In genomic region chr15:24566981-24567380, GRCm38 (mm10) we compare ENCODE assay signal across 10 mouse cellular contexts.
DNase-seq lines count a peak whose midpoint lies in the region; ATAC-seq lines count a peak whose summit lies in the region.
"Had no signal": no experiment of that assay in that cellular context is flagged by ENCODE, and none has a peak within 500 bp of the region (broad histone marks: within the 10 kb centered on the region; RNA-seq: fewer than 3 reads in every experiment).

No protein-coding gene starts in this region.

- DNase-seq in frontal cortex, postnatal 25 days (ENCODE audit: low spot score in 2 of 2), result no peak
- DNase-seq in midbrain, embryonic 11.5 days (ENCODE audit: low spot score, missing footprints), result peak; percentile 96
- peak; percentile 21 for DNase-seq in right cerebral cortex, postnatal 4 days
- no peak for DNase-seq in kidney, postnatal 4 days
- DNase-seq in yolk sac, embryonic 10.5 days (ENCODE audit: low spot score), result no peak

- 0 out of 2 replicates have a peak, but pooled peaks cover 4% of the 10 kb centered on the region for H3K4me1 ChIP-seq in hindbrain, embryonic 12.5 days
- H3K4me1 ChIP-seq in midbrain, embryonic 11.5 days (ENCODE audit: control insufficient read depth, insufficient read depth, low read length), result peaks cover 8% of the 10 kb centered on the region; the same call in 1 of the 2 replicates
- H3K4me1 ChIP-seq in liver, embryonic 12.5 days, result no peaks in the 10 kb centered on the region
- H3K4me1 ChIP-seq: limb, embryonic 13.5 days had no signal

- H3K9ac ChIP-seq in hindbrain, embryonic 12.5 days, result no peak overlapping the region
- H3K9ac ChIP-seq in midbrain, embryonic 11.5 days (ENCODE audit: low read length), result no peak overlapping the region
- no peak overlapping the region for H3K9ac ChIP-seq in liver, embryonic 12.5 days
- H3K9ac ChIP-seq: limb, embryonic 13.5 days had no signal

- H3K27me3 ChIP-seq in hindbrain, embryonic 12.5 days, result no peaks in the 10 kb centered on the region
- H3K27me3 ChIP-seq in midbrain, embryonic 11.5 days (ENCODE audit: control insufficient read depth, insufficient read depth, low read length), result no peaks in the 10 kb centered on the region
- H3K27me3 ChIP-seq in liver, embryonic 12.5 days (replicated peaks), result no peaks in the 10 kb centered on the region
- H3K27me3 ChIP-seq: limb, embryonic 13.5 days had no signal

- 25% methylated on average over 3 of the region's 3 CpGs for WGBS in hindbrain, embryonic 12.5 days
- WGBS in midbrain, embryonic 11.5 days, result 6% methylated on average over 3 of the region's 3 CpGs
- 67% methylated on average over 3 of the region's 3 CpGs for WGBS in liver, embryonic 12.5 days (ENCODE audit: insufficient replicate concordance)

- ATAC-seq in frontal cortex, adult (ENCODE audit: low TSS enrichment), result peak; percentile 92
- ATAC-seq in hindbrain, embryonic 12.5 days (ENCODE audit: low FRiP score), result peak; percentile 96
- peak; percentile 98 for ATAC-seq in midbrain, embryonic 11.5 days (ENCODE audit: low FRiP score)
- no peak for ATAC-seq in liver, embryonic 12.5 days
- ATAC-seq: Patski had no signal

- H3K27ac ChIP-seq in hindbrain, embryonic 12.5 days, result no peak overlapping the region
- H3K27ac ChIP-seq in midbrain, embryonic 11.5 days (ENCODE audit: low read depth, low read length), result no peak overlapping the region; the same call in 1 of the 2 replicates
- H3K27ac ChIP-seq in liver, embryonic 12.5 days, result no peak overlapping the region
- H3K27ac ChIP-seq: limb, embryonic 13.5 days had no signal

- H3K36me3 ChIP-seq in hindbrain, embryonic 12.5 days, result no peaks in the 10 kb centered on the region
- no peaks in the 10 kb centered on the region for H3K36me3 ChIP-seq in midbrain, embryonic 11.5 days (ENCODE audit: control insufficient read depth, insufficient read depth, low read length)
- H3K36me3 ChIP-seq in liver, embryonic 12.5 days, result no peaks in the 10 kb centered on the region
- H3K36me3 ChIP-seq: limb, embryonic 13.5 days had no signal

- H3K9me3 ChIP-seq in hindbrain, embryonic 12.5 days (replicated peaks), result no peaks in the 10 kb centered on the region
- no peaks in the 10 kb centered on the region for H3K9me3 ChIP-seq in midbrain, embryonic 11.5 days (ENCODE audit: control insufficient read depth, low read length)
- H3K9me3 ChIP-seq in liver, embryonic 12.5 days (replicated peaks), result no peaks in the 10 kb centered on the region
- H3K9me3 ChIP-seq: limb, embryonic 13.5 days had no signal

- H3K4me3 ChIP-seq in hindbrain, embryonic 12.5 days, result no peak overlapping the region
- no peak overlapping the region for H3K4me3 ChIP-seq in midbrain, embryonic 11.5 days (ENCODE audit: low read depth, low read length)
- H3K4me3 ChIP-seq in liver, embryonic 12.5 days, result no peak overlapping the region
- H3K4me3 ChIP-seq: limb, embryonic 13.5 days had no signal

- no peak overlapping the region for H3K4me2 ChIP-seq in hindbrain, embryonic 12.5 days (replicated peaks)
- no peak overlapping the region for H3K4me2 ChIP-seq in midbrain, embryonic 11.5 days
- no peak overlapping the region for H3K4me2 ChIP-seq in liver, embryonic 12.5 days
- H3K4me2 ChIP-seq: limb, embryonic 13.5 days had no signal

Comparison
In these comparisons a context has a peak if more than half of its experiments do, and no peak if none do; other contexts are left out.
1. DNase-seq: peak in midbrain, embryonic 11.5 days (single experiment) and right cerebral cortex, postnatal 4 days (single experiment); none in frontal cortex, postnatal 25 days (0 of 2), kidney, postnatal 4 days (0 of 2) and yolk sac, embryonic 10.5 days (single experiment).